Mouse (Mus musculus) thymus, adult 18-20 months (tissue): ENCODE data around the gene Eif1.
"Not testable (repeated sequence)": the region's sequence is repeated elsewhere in the genome, so short reads cannot be mapped to it uniquely, and the experiment has no call there.

Source experiments
- DNase-seq, 2 experiments: peaks; one replicate each; pipeline ENCODE4 v3.0.0; 2022; ENCODE audit warnings: mixed read lengths in 2 of 2

Eif1 gene

GRCm38 (mm10) chr11:100355151-100355951 lies 35.7 kb downstream of the Eif1 start:
- DNase-seq = peak; percentile 47 to 69

GRCm38 (mm10) chr11:100355972-100356818 lies 36.5 kb downstream of the Eif1 start, which contains the start of gene Hap1:
TSS of gene Hap1 (minus strand) at chr11:100356128.
- DNase-seq = peak; percentile 21 to 40

GRCm38 (mm10) chr11:100356819-100357211 lies 37.1 kb downstream of the Eif1 start:
- no peak for DNase-seq

GRCm38 (mm10) chr11:100357408-100357807 lies 37.7 kb downstream of the Eif1 start:
- DNase-seq = no peak

GRCm38 (mm10) chr11:100360175-100360574 lies 40.5 kb downstream of the Eif1 start:
- DNase-seq = no peak

- not testable (repeated sequence) for DNase-seq
Observed at GRCm38 (mm10) chr11:100361059-100361458, 41.4 kb downstream of the Eif1 start.

- peak in 1 of 2 experiments; percentile 47 for DNase-seq
Observed at GRCm38 (mm10) chr11:100362209-100362978, 42.7 kb downstream of the Eif1 start.

- DNase-seq = peak; percentile 28 to 44
Observed at GRCm38 (mm10) chr11:100362979-100363562, 43.4 kb downstream of the Eif1 start.

- DNase-seq = no peak
Observed at GRCm38 (mm10) chr11:100369145-100369544, 49.5 kb downstream of the Eif1 start.

GRCm38 (mm10) chr11:100369822-100370221 lies 50.1 kb downstream of the Eif1 start:
- DNase-seq = no peak
